Mouse (Mus musculus) neural tube, embryonic 12.5 days (tissue): ENCODE measurements around the gene Dcbld2. TPM values are rescaled to one million over a fixed set of nuclear protein-coding genes. Genes with fewer than 3 reads are reported as not detected.

Experiments used
- ATAC-seq: fragments of 200-750 bp; cut with Nextera tagmentation; 2 replicates; pipeline ENCODE4 v1.8.0; 2017; ENCODE audit warnings: low read depth, mild to moderate bottlenecking, moderate TSS enrichment, moderate library complexity; ENCODE audit not compliant: low FRiP score
- H3K27ac ChIP-seq: fragments of 300-500 bp; sonication (generic); 2 replicates; pipeline ENCODE4 v1.5.1; 2016
- H3K27me3 ChIP-seq: fragments of 300-500 bp; sonication (generic); replicated peaks from 2 replicates; pipeline ENCODE4 v1.6.1; 2016; ENCODE audit warnings: mild to moderate bottlenecking
- H3K36me3 ChIP-seq: fragments of 300-500 bp; sonication (generic); 2 replicates; pipeline ENCODE4 v1.6.1; 2016; ENCODE audit warnings: mild to moderate bottlenecking
- H3K4me1 ChIP-seq: fragments of 300-500 bp; sonication (generic); 2 replicates; pipeline ENCODE4 v1.6.1; 2016
- H3K4me2 ChIP-seq: fragments of 300-500 bp; sonication (generic); replicated peaks from 2 replicates; pipeline ENCODE4 v1.6.1; 2016; ENCODE audit warnings: mild to moderate bottlenecking
- H3K4me3 ChIP-seq: fragments of 300-500 bp; sonication (generic); 2 replicates; pipeline ENCODE4 v1.5.1; 2016
- H3K9ac ChIP-seq: fragments of 300-500 bp; sonication (generic); 2 replicates; pipeline ENCODE4 v1.6.1; 2016; ENCODE audit warnings: mild to moderate bottlenecking
- H3K9me3 ChIP-seq: fragments of 300-500 bp; sonication (generic); 2 replicates; pipeline ENCODE4 v1.6.1; 2016; ENCODE audit warnings: mild to moderate bottlenecking
- WGBS: fragments of 180-500 bp; shearing (Covaris S2); methylation state at CpG from one replicate; pipeline ENCODE4 v1.1.7; 2016; 5-methylcytosine and 5-hydroxymethylcytosine counted together
- polyA plus RNA-seq: library from polyadenylated mRNA; unstranded; fragments of >200 nt; fragmentation: Nextera tagmentation; extraction: Ambion mirVana; gene quantifications from 2 replicates; pipeline ENCODE4 v1.2.1, GENCODE M21; 2016

Dcbld2 gene
- polyA plus RNA-seq, 1 experiment from 2014 or later, result 19.0 TPM

DNA sequence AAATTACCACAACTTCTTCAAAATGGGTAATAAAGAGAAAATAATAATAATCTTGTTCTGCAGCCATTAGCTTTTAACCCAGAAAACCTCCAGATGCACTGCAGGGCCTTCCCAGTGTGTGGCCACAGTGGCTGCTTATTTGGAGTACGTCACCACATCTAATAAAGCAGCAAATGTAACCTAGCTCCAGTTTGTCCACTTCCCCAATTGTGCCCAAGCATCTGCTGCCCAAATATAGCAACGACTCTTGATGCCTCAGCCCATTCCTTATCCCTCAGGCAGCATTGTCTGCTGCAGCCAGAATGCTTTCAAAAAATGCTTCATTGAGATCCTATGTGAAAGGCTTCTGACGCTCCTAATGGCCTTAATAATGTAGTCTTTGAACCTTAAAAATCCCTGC lies 66.6 kb downstream of the Dcbld2 start:
- WGBS, result 64% methylated on average over 3 of the region's 3 CpGs

DNA sequence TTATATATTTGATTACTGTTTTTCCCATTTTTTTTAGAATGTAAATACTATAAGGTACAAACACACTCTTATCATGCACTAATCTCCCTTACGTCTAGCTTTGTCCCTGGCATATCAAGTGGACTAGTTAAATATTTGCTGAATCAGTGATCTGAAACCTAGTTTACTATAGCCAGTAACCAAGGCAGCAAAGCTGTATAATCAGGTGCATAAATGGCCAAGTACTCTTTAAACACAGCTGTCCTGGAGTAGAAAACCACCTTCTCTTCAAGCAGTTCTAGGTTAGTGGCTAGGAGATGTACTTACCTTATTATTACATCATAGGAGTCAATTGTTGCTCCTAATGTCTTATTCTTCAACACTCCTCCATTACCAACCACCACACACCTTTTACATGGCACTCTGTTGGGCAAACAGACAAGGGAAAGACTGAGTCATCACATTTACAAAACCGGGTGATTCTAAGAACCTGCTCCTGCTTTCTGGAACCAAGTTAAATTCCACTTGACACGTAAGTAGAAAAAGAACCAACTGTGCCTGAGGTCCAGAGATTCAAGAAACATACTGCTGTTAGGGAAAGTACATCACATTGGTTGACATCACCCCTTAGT lies 67.4 kb downstream of the Dcbld2 start:
- Histone ChIP-seq H3K9me3 (peaks cover 10% of the 10 kb centered on the region; the same call in 1 of the 2 replicates), H3K27ac (no peak overlapping the region), H3K36me3 (peaks cover 6% of the 10 kb centered on the region; the same call in 1 of the 2 replicates), H3K4me2 (no peak overlapping the region), H3K9ac (no peak overlapping the region), H3K27me3 (no peaks in the 10 kb centered on the region), H3K4me3 (no peak overlapping the region), H3K4me1 (no peaks in the 10 kb centered on the region)
- no peak for ATAC-seq
- 89% methylated on average over 3 of the region's 3 CpGs for WGBS

More for the DNA sequence above, 66.6 kb downstream of the Dcbld2 start:
- Histone ChIP-seq H3K9ac (no peak overlapping the region), H3K9me3 (peaks cover 10% of the 10 kb centered on the region; the same call in 1 of the 2 replicates), H3K4me2 (no peak overlapping the region), H3K4me3 (no peak overlapping the region), H3K36me3 (peaks cover 6% of the 10 kb centered on the region; the same call in 1 of the 2 replicates), H3K27me3 (no peaks in the 10 kb centered on the region), H3K27ac (no peak overlapping the region), H3K4me1 (no peaks in the 10 kb centered on the region)
- ATAC-seq, result no peak

GRCm38 (mm10) chr16:58476363-58476762 lies 68.1 kb downstream of the Dcbld2 start:
- Histone ChIP-seq H3K4me3 (no peak overlapping the region), H3K27me3 (no peaks in the 10 kb centered on the region), H3K9ac (no peak overlapping the region), H3K27ac (no peak overlapping the region), H3K9me3 (peaks cover 10% of the 10 kb centered on the region; the same call in 1 of the 2 replicates), H3K4me2 (no peak overlapping the region), H3K4me1 (no peaks in the 10 kb centered on the region), H3K36me3 (peaks cover 6% of the 10 kb centered on the region; the same call in 1 of the 2 replicates)
- WGBS, result 72% methylated on average over 2 of the region's 2 CpGs
- no peak for ATAC-seq

GRCm38 (mm10) chr16:58479898-58480448 lies 71.7 kb downstream of the Dcbld2 start:
- no peak for ATAC-seq
- Histone ChIP-seq H3K27me3 (no peaks in the 10 kb centered on the region), H3K4me2 (no peak overlapping the region), H3K36me3 (no peaks in the 10 kb centered on the region), H3K4me3 (no peak overlapping the region), H3K9me3 (peaks cover 10% of the 10 kb centered on the region; the same call in 1 of the 2 replicates), H3K9ac (no peak overlapping the region), H3K27ac (no peak overlapping the region), H3K4me1 (no peaks in the 10 kb centered on the region)
- 94% methylated on average over 4 of the region's 4 CpGs for WGBS

- Histone ChIP-seq H3K4me2 (no peak overlapping the region), H3K4me1 (no peaks in the 10 kb centered on the region), H3K9me3 (peaks cover 10% of the 10 kb centered on the region; the same call in 1 of the 2 replicates), H3K4me3 (no peak overlapping the region), H3K9ac (no peak overlapping the region), H3K27ac (no peak overlapping the region), H3K36me3 (no peaks in the 10 kb centered on the region), H3K27me3 (no peaks in the 10 kb centered on the region)
- no peak for ATAC-seq
- WGBS, result 83% methylated on average over 9 of the region's 9 CpGs
These were observed 73.1 kb downstream of the Dcbld2 start for GRCm38 (mm10) chr16:58481219-58481905.

DNA sequence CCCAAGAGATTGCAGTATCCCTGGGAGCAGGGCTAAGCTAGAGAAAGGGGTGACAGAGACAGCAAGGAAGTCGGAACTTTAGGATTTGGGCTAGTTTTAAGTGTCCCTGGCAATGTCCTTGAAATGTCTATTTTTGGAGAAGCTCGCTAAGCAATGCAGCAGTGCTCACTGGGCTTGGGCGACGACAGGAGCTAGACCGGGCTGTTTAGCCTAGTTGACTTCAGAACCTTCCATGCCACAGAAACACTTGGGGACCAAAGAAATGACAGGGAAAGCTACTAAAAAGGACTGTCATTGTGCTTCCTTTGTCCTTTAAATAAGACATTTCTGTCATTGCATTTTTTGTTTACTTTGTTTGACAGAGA lies 73.6 kb downstream of the Dcbld2 start:
- Histone ChIP-seq H3K9me3 (peaks cover 10% of the 10 kb centered on the region; the same call in 1 of the 2 replicates), H3K36me3 (no peaks in the 10 kb centered on the region), H3K9ac (no peak overlapping the region), H3K4me1 (no peaks in the 10 kb centered on the region), H3K27me3 (no peaks in the 10 kb centered on the region), H3K4me3 (no peak overlapping the region), H3K27ac (no peak overlapping the region), H3K4me2 (no peak overlapping the region)
- 86% methylated on average over 5 of the region's 5 CpGs for WGBS
- ATAC-seq, result no peak

DNA sequence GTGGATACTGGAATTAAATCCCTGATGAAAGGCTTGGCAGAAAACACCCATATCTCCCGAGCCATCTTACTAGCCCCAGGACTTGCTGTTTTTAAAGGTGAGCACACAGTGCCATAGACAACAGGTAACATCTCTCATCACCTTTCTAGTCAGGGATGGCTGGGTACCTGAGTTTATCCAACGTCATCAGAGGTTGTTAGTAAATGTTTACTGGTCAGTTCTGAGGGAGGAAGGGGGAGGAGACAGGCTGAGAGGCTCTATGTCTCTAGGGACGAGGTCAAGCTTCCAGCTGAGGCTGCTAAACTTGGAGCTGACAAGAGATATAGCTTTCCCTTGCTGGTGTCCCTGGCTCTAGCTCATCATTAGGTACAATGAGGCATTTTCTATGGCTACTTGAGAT lies 74.1 kb downstream of the Dcbld2 start:
- peaks cover 10% of the 10 kb centered on the region; the same call in 1 of the 2 replicates for H3K9me3 ChIP-seq
- ATAC-seq, result no peak
- H3K4me1 ChIP-seq, result no peaks in the 10 kb centered on the region
- no peak overlapping the region for H3K4me3 ChIP-seq
- H3K27ac ChIP-seq, result no peak overlapping the region
- WGBS, result 64% methylated on average over 3 of the region's 3 CpGs
- no peaks in the 10 kb centered on the region for H3K27me3 ChIP-seq
- no peak overlapping the region for H3K9ac ChIP-seq
- H3K4me2 ChIP-seq, result no peak overlapping the region
- H3K36me3 ChIP-seq, result no peaks in the 10 kb centered on the region

DNA sequence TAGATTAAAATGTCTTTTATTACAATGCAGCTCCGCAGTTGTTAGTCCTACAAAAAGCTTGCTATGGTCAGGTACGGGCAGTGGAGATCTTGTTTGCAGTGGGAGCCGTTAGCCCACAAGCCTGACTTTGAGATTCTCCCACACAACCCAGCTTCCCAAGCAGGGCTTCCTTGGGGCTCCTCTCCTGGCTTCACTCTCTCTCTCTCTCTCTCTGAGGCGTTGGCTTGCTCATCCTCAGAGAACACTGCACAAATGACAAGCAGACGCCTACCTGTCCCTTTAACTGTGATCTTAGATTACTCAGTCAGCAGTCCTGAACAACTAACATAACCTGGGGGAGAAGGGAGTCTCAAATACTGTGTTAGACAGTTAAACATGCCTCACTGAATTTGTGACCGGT lies 79.6 kb downstream of the Dcbld2 start:
- Histone ChIP-seq H3K9me3 (no peaks in the 10 kb centered on the region), H3K4me2 (no peak overlapping the region), H3K4me1 (no peaks in the 10 kb centered on the region), H3K9ac (no peak overlapping the region), H3K27ac (no peak overlapping the region), H3K27me3 (no peaks in the 10 kb centered on the region), H3K36me3 (no peaks in the 10 kb centered on the region), H3K4me3 (no peak overlapping the region)
- no peak for ATAC-seq
- WGBS, result 88% methylated on average over 6 of the region's 6 CpGs

GRCm38 (mm10) chr16:58496791-58497190 lies 88.5 kb downstream of the Dcbld2 start:
- no peak overlapping the region for H3K4me3 ChIP-seq
- H3K4me2 ChIP-seq, result no peak overlapping the region
- no peak overlapping the region for H3K27ac ChIP-seq
- ATAC-seq, result no peak
- no peaks in the 10 kb centered on the region for H3K27me3 ChIP-seq
- no peaks in the 10 kb centered on the region for H3K36me3 ChIP-seq
- no peak overlapping the region for H3K9ac ChIP-seq
- H3K4me1 ChIP-seq, result no peaks in the 10 kb centered on the region
- no peaks in the 10 kb centered on the region for H3K9me3 ChIP-seq

GRCm38 (mm10) chr16:58497886-58498713 lies 89.9 kb downstream of the Dcbld2 start:
- H3K9ac ChIP-seq, result no peak overlapping the region
- H3K4me1 ChIP-seq, result no peaks in the 10 kb centered on the region
- no peaks in the 10 kb centered on the region for H3K36me3 ChIP-seq
- no peak overlapping the region for H3K4me2 ChIP-seq
- no peak overlapping the region for H3K27ac ChIP-seq
- ATAC-seq, result no peak
- 85% methylated on average over 9 of the region's 9 CpGs for WGBS
- H3K9me3 ChIP-seq, result no peaks in the 10 kb centered on the region
- H3K27me3 ChIP-seq, result no peaks in the 10 kb centered on the region
- H3K4me3 ChIP-seq, result no peak overlapping the region

- Histone ChIP-seq H3K9ac (no peak overlapping the region), H3K4me2 (no peak overlapping the region), H3K4me3 (no peak overlapping the region), H3K9me3 (no peaks in the 10 kb centered on the region), H3K4me1 (no peaks in the 10 kb centered on the region), H3K27me3 (no peaks in the 10 kb centered on the region), H3K36me3 (no peaks in the 10 kb centered on the region), H3K27ac (no peak overlapping the region)
- no peak for ATAC-seq
- 39% methylated on average over 1 of the region's 1 CpGs for WGBS
These were observed 90.9 kb downstream of the Dcbld2 start for GRCm38 (mm10) chr16:58499172-58499584.

GRCm38 (mm10) chr16:58499650-58500049 lies 91.4 kb downstream of the Dcbld2 start:
- Histone ChIP-seq H3K4me2 (no peak overlapping the region), H3K4me3 (no peak overlapping the region), H3K4me1 (no peaks in the 10 kb centered on the region), H3K36me3 (no peaks in the 10 kb centered on the region), H3K27ac (no peak overlapping the region), H3K9ac (no peak overlapping the region), H3K27me3 (no peaks in the 10 kb centered on the region), H3K9me3 (no peaks in the 10 kb centered on the region)
- WGBS, result 88% methylated on average over 5 of the region's 5 CpGs
- no peak for ATAC-seq
